Mouse (Mus musculus) left cerebral cortex, postnatal 10 days (tissue): ENCODE results near the gene Desi2. TPM values are rescaled to one million over a fixed set of nuclear protein-coding genes. Genes with fewer than 3 reads are reported as not detected.
"Not testable (repeated sequence)": the region's sequence is repeated elsewhere in the genome, so short reads cannot be mapped to it uniquely, and the experiment has no call there.

Source experiments
- DNase-seq, 2 experiments: peaks; one replicate each; pipeline ENCODE4 v3.0.0; 2021 to 2022; ENCODE audit warnings: low spot score in 2 of 2, mixed read lengths in 1 of 2; ENCODE audit errors: extremely low spot score in 1 of 2
- intact Hi-C: fragments of 180-260 bp; cut with DNase I; formaldehyde crosslinking; loops from one replicate; pipeline ENCODE4 v1.15.1; 2025
- total RNA-seq, 2 experiments: library from RNA; stranded (reverse); gene quantifications; 2 replicates each; pipeline ENCODE4 v1.2.3; 2021

The Desi2 gene
- total RNA-seq, 2 experiments from 2014 or later = 23.6 to 25.8 TPM

DNA sequence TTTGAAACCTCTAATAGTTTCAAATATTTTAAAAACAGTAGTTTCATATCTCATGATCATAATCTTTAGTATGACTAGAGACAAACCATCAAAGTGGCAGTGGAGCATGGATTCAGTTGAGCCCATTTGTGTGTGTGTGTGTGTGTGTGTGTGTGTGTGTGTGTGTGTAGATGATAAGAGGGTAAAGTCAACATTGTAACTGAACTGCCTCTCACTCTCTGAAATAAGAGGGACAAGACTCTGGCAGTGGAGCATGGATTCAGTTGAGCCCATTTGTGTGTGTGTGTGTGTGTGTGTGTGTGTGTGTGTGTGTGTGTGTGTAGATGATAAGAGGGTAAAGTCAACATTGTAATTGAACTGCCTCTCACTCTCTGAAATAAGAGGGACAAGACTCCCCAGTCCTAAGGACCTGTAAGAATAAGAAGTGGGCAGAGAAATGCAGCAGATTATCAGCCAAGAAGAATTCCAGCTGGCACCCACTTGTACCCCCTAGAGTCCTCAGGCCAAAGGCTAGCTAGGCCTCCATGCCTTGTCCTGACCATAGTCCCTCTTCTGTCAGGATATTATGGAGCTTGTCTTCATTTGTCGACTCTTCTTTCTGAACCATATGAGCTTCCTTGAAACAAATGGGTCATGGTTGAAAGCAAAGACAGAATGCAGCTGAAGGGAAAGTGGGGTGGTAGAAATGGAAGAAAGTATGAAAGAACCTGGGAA, 61.0 kb downstream of the Desi2 start:
- no peak for DNase-seq
- intact Hi-C loops = no loop called here

- intact Hi-C loops = no loop called here
- no peak for DNase-seq
Observed at GRCm38 (mm10) chr1:178254598-178254997, 67.4 kb downstream of the Desi2 start.

DNA sequence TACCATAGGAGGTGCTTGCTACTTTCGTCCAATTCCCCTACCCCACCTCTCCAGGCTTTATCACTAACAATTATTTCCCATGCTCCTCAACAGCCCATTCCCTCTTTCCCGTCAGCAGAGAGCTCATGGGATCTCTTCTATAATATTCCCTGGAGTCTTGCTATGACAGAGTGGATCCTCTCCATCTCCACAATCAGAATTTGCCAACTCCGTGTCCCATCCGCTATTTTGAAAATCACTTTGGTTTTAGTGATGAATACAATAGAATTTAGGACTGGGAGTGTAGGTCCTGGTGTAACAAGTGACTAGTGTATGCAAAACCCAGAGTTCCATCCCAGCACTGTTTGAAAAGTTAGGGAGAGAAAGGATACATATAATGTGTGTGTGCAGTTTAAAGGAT, 69.1 kb downstream of the Desi2 start:
- DNase-seq = no peak
- intact Hi-C loops = no loop called here

GRCm38 (mm10) chr1:178258821-178259220, 71.6 kb downstream of the Desi2 start:
- intact Hi-C loops = no loop called here
- no peak for DNase-seq

GRCm38 (mm10) chr1:178265381-178265780, 78.2 kb downstream of the Desi2 start:
- intact Hi-C loops, DNase-seq: not testable (repeated sequence)

GRCm38 (mm10) chr1:178270635-178271034, 83.4 kb downstream of the Desi2 start:
- no peak for DNase-seq
- intact Hi-C loops = no loop called here

DNA sequence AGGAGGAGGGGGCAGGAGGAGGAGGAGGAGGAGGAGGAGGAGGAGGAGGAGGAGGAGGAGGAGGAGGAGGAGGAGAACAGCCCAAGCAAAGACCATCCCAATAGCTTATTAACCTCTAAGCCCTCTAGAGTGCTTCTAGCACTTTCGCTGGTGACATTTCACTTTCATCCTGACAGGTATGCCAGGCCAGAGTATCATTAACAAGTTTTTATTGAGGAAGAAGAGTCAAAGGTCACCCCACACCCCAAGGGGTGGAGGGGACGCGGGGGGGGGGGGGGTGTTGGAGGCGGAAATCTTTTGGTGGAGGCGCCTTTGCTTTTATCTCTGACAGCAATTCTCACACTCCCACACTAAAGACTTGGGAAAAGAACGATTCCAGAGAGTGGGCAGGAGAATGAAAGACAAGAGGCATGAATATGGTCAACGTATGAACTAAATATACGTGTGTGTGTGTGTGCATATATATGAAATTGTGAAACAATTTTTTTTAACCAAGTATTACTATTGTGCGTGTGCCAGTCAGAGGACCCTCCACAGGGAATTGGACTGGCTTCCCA, 88.0 kb downstream of the Desi2 start:
- intact Hi-C loops = no loop called here

GRCm38 (mm10) chr1:178275738-178276053, 88.5 kb downstream of the Desi2 start:
- intact Hi-C loops = no loop called here

More for the DNA sequence above, 88.0 kb downstream of the Desi2 start:
- DNase-seq = no peak

GRCm38 (mm10) chr1:178276054-178276911, 89.1 kb downstream of the Desi2 start:
- intact Hi-C loops = no loop called here
- DNase-seq = peak; percentile 48 to 89

More at GRCm38 (mm10) chr1:178275738-178276053, 88.5 kb downstream of the Desi2 start:
- DNase-seq = no peak

DNA sequence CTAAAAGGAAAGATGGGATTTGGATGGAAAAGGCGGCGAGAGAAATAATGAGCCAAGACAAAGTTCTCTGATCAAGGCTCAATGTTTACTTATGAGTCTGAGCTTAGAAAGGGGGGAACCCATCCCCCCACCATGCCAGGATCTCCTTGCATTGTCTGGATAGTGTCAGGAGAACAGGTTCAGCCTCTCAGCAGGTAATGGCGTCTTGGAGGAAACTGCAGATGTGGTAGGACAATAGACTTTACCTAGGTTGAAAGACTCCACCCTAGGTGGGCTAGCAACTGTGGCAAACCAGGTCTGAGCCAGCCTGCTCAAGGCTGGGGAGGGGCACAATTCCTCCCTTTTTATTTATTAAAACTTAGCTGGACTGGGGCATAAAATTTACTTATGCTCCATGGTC, 96.1 kb downstream of the Desi2 start:
- intact Hi-C loops, DNase-seq: not testable (repeated sequence)

- intact Hi-C loops = no loop called here
- no peak for DNase-seq
Observed at GRCm38 (mm10) chr1:178283946-178284720, 96.9 kb downstream of the Desi2 start.

DNA sequence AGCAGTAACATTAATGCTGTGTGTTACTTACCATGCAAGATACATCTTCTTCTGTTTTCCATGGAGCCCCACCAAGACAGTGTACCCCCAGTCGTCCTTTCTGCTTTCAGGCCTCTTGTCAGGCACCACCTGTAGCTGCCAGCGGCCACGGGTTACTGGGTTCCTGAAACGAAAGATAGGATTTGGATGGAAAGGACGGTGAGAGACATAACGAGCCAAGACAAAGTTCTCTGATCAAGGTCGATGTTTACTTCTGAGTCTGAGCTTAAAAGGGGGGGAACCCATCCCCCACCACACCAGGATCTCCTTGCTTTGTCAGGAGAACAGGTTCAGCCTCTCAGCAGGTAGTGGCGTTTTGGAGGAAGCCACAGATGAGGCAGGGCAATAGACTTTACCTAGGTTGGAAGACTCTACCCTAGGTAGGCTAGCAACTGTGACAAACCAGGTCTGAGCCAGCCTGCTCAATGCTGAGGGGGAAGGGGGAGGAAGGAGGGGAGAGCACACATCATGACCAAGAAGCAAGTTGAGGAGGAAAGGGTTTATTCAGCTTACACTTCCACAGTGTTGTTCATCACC, 100.5 kb downstream of the Desi2 start:
- intact Hi-C loops = no loop called here
- DNase-seq = no peak

DNA sequence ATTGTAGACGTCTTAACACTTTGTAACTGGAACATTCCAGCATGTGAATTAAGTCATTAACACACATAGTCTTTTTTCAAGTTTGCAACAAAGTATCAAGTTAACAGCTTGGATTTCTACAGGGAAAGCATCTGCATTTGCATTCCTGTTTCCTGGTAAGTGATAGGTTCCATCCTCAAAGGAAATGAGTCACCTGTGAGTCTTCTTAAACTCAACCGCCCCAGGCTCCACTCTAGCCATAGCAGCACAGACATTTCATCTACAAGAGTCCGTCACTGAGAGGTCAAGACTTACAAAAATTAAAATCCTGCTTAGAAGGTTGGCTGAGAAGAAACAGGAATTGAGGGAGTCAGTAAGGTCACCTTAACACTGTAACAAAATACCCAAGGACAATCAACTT, 104.5 kb downstream of the Desi2 start:
- intact Hi-C loops = no loop called here
- no peak for DNase-seq

DNA sequence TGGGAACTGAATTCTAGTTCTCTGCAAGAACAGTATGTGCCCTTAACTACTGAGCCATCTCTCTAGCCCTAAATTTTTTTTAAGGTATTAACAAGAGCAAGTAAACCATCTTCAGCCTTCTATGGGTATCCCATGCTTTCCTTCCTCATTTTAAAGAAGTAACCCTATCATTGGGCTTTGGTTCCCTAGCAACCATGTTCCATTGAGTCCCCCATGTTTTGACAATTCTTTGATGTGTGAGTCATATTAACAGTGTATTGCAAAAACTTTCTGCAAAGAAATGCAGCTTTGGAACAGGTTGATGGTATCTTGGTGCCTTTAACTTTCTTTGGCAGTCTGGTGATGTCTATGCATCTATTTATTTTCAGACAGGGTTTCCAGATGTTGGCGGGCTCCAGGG, 106.8 kb downstream of the Desi2 start:
- intact Hi-C loops = no loop called here
- no peak for DNase-seq

DNA sequence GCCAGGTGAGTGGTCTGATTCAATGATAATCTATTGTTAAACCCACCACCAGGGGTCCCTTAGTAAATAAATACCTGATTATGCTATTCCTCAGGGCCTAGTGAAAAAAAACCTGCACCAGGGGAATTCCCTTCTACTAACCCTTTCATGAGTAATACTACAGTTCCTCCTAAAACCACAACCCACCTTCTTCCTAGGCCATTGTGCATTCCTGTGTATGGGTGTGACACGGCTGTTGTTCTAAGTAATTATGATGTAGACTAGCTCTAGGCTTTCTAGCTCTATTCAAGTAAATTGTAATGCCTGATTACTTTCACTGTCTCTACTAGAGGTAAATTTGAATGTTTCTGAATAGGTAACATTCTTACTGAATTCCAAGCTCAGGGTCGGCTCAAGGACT, 114.0 kb downstream of the Desi2 start:
- intact Hi-C loops = loop anchor here (5.0 to 10.0 kb wide), 2 partner anchors 154 to 356 kb away; no protein-coding TSS in a partner anchor
- not testable (repeated sequence) for DNase-seq

DNA sequence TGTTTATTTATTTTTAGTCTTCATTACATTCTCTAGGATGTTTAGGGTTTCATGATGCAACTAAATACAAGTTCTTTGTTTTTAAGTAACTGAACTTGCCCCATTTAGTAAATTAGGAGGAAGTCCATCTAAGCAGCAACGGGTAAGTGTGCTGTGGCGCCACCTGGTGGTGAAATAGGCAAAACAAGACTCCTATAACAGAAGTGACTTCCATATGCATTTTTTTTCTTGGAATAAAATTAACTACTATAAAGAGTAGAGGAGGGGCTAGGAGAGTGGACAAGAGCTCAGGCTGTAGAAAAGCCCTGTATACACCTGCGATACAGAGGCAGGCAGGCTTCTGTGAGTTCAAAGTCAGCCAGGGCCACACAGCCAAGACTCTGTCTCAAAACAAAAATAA, 116.2 kb downstream of the Desi2 start:
- intact Hi-C loops = loop anchor here (5.0 to 10.0 kb wide), 2 partner anchors 156 to 359 kb away; no protein-coding TSS in a partner anchor
- peak; percentile 34 to 79 for DNase-seq
